Mouse (Mus musculus): ENCODE measurements around the gene Gm20388.
A peak's percentile ranks its signal among the peaks of the same experiment; 100 is the strongest.

Gm20388 gene

GRCm38 (mm10) chr8:121021488-121021887 lies 1110.8 kb downstream of the Gm20388 start:
- no peak for DNase-seq (ENCODE audit: low spot score)

GRCm38 (mm10) chr8:121023003-121023402 lies 1112.4 kb downstream of the Gm20388 start:
- no peak for DNase-seq (ENCODE audit: low spot score)

- DNase-seq (ENCODE audit: low spot score): no peak
Observed at GRCm38 (mm10) chr8:121023736-121024135, 1113.1 kb downstream of the Gm20388 start.

GRCm38 (mm10) chr8:121025486-121025885 lies 1114.8 kb downstream of the Gm20388 start:
- DNase-seq (ENCODE audit: low spot score): no peak

- DNase-seq (ENCODE audit: low spot score): peak; percentile 42
Observed at GRCm38 (mm10) chr8:121027787-121028186, 1117.1 kb downstream of the Gm20388 start.

- DNase-seq (ENCODE audit: low spot score): no peak
Observed at GRCm38 (mm10) chr8:121029076-121029475, 1118.4 kb downstream of the Gm20388 start.

- DNase-seq (ENCODE audit: low spot score): no peak
Observed at GRCm38 (mm10) chr8:121030496-121031040, 1119.9 kb downstream of the Gm20388 start.

- peak; percentile 39 for DNase-seq (ENCODE audit: low spot score)
Observed at GRCm38 (mm10) chr8:121033299-121034013, 1122.8 kb downstream of the Gm20388 start.

- DNase-seq (ENCODE audit: low spot score): no peak
Observed at GRCm38 (mm10) chr8:121035611-121036010, 1125.0 kb downstream of the Gm20388 start.

GRCm38 (mm10) chr8:121043719-121044440 lies 1133.2 kb downstream of the Gm20388 start:
- DNase-seq (ENCODE audit: low spot score): peak; percentile 18

- DNase-seq (ENCODE audit: low spot score): no peak
Observed at GRCm38 (mm10) chr8:121047441-121047840, 1136.8 kb downstream of the Gm20388 start.

GRCm38 (mm10) chr8:121058081-121058480 lies 1147.4 kb downstream of the Gm20388 start:
- DNase-seq (ENCODE audit: low spot score): no peak

GRCm38 (mm10) chr8:121059098-121059497 lies 1148.5 kb downstream of the Gm20388 start:
- no peak for DNase-seq (ENCODE audit: low spot score)

- DNase-seq (ENCODE audit: low spot score): no peak
Observed at GRCm38 (mm10) chr8:121062521-121062920, 1151.9 kb downstream of the Gm20388 start.

- peak; percentile 72 for DNase-seq (ENCODE audit: low spot score)
Observed at GRCm38 (mm10) chr8:121063649-121064048, 1153.0 kb downstream of the Gm20388 start.

GRCm38 (mm10) chr8:121071454-121071853 lies 1160.8 kb downstream of the Gm20388 start:
- DNase-seq (ENCODE audit: low spot score): peak; percentile 69

- no peak for DNase-seq (ENCODE audit: low spot score)
Observed at GRCm38 (mm10) chr8:121072406-121073130, 1161.9 kb downstream of the Gm20388 start.

- peak; percentile 35 for DNase-seq (ENCODE audit: low spot score)
Observed at GRCm38 (mm10) chr8:121073174-121074107, 1162.8 kb downstream of the Gm20388 start.

GRCm38 (mm10) chr8:121074108-121074847 lies 1163.6 kb downstream of the Gm20388 start:
- no peak for DNase-seq (ENCODE audit: low spot score)

- DNase-seq (ENCODE audit: low spot score): no peak
Observed at GRCm38 (mm10) chr8:121074848-121075145, 1164.2 kb downstream of the Gm20388 start.

GRCm38 (mm10) chr8:121075936-121076335 lies 1165.3 kb downstream of the Gm20388 start:
- no peak for DNase-seq (ENCODE audit: low spot score)
